Mouse (Mus musculus): ENCODE measurements around the gene Cxcl17. TPM values are rescaled to one million over a fixed set of nuclear protein-coding genes. Genes with fewer than 3 reads are reported as not detected.

Gene Cxcl17
- total and polyA plus RNA-seq, 3 experiments: not detected

- dilution Hi-C loops (cut with MboI; ENCODE audit: extremely low pct_ligation_motif_present, extremely low pct_unique_long_range_greater_than_20kb, low sequenced_read_pairs) (no loop called here), in situ Hi-C loops (cut with MboI; ENCODE audit: low pct_ligation_motif_present, low pct_unique_long_range_greater_than_20kb, low sequenced_read_pairs) (no loop called here)
- Histone ChIP-seq H3K79me2 (replicated peaks; ENCODE audit: control insufficient read depth, extremely low read depth, insufficient read depth, poor library complexity, severe bottlenecking) (no peaks in the 10 kb centered on the region), H3K4me1 (ENCODE audit: control insufficient read depth in 1 of 2, insufficient read depth in 2 of 2) (peaks cover 3 to 10% of the 10 kb centered on the region in 2 experiments; a peak in 3 of 4 replicates), H3K9me3 (replicated peaks; ENCODE audit: low read length) (no peaks in the 10 kb centered on the region), H3K36me3 (replicated peaks in 1 of 2; ENCODE audit: control insufficient read depth in 1 of 2, insufficient read depth in 1 of 2, low read length in 1 of 2) (no peaks in the 10 kb centered on the region), H3K27ac (ENCODE audit: insufficient read depth, low read depth) (no peak overlapping the region), H3K4me3 (replicated peaks in 1 of 3; ENCODE audit: low read depth in 2 of 3, low read length in 2 of 3, poor library complexity in 1 of 3) (no peak overlapping the region), H3K4me2 (ENCODE audit: insufficient read depth, low read depth, poor library complexity, severe bottlenecking) (no peak overlapping the region), H3K9ac (ENCODE audit: insufficient read depth, low read depth) (no peak overlapping the region), H3K27me3 (replicated peaks) (no peaks in the 10 kb centered on the region)
- no peak for DNase-seq (ENCODE audit: extremely low read depth)
- TF ChIP-seq EP300 (IDR thresholded peaks at IDR 0.05; ENCODE audit: low read length) (no peak), KAT2A (IDR thresholded peaks at IDR 0.05; ENCODE audit: insufficient replicate concordance, low read length) (no peak), POLR2AphosphoS2 (IDR thresholded peaks at IDR 0.05; ENCODE audit: low read depth, low read length) (no peak), MAFK (IDR thresholded peaks at IDR 0.05; ENCODE audit: insufficient replicate concordance, low read length) (no peak), CTCF (conservative IDR thresholded peaks at IDR 0.05 in 1 of 2, IDR thresholded peaks at IDR 0.05 in 1 of 2; ENCODE audit: low read depth in 2 of 2, low read length in 2 of 2) (no peak)
These were observed 37.5 kb upstream of the Cxcl17 start for GRCm38 (mm10) chr7:25449913-25450890.

DNA sequence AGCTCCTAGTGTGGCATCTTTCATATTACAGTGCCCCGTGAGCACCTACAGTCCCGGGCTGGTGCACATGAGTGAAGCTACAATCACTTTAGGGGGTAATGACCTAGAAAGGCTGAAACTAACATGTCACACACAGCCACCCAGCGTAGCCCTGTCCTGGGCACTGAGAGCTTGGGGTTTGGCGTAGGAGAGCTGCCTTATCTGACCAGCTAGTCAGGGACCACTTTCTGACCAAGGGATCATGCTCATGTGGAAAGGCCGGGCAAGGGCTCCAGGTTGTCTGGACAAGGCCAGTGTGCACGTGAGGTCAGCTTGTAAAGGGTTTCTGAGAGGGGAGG is 28.1 kb upstream of the Cxcl17 start:
- dilution Hi-C loops (cut with MboI; ENCODE audit: extremely low pct_ligation_motif_present, extremely low pct_unique_long_range_greater_than_20kb, low sequenced_read_pairs) (no loop called here), in situ Hi-C loops (cut with MboI; ENCODE audit: low pct_ligation_motif_present, low pct_unique_long_range_greater_than_20kb, low sequenced_read_pairs) (no loop called here)

GRCm38 (mm10) chr7:25439978-25440815 is 27.5 kb upstream of the Cxcl17 start:
- no peak overlapping the region for H3K9ac ChIP-seq (ENCODE audit: insufficient read depth, low read depth)
- no peaks in the 10 kb centered on the region for H3K79me2 ChIP-seq (replicated peaks; ENCODE audit: control insufficient read depth, extremely low read depth, insufficient read depth, poor library complexity, severe bottlenecking)
- no peak overlapping the region for H3K4me3 ChIP-seq (replicated peaks in 1 of 3; ENCODE audit: low read depth in 2 of 3, low read length in 2 of 3, poor library complexity in 1 of 3)
- peaks cover 14 to 31% of the 10 kb centered on the region in 2 experiments for H3K4me1 ChIP-seq (ENCODE audit: control insufficient read depth in 1 of 2, insufficient read depth in 2 of 2)
- no peak for DNase-seq (ENCODE audit: extremely low read depth)
- no peak overlapping the region for H3K27ac ChIP-seq (ENCODE audit: insufficient read depth, low read depth)
- no peak overlapping the region for H3K4me2 ChIP-seq (ENCODE audit: insufficient read depth, low read depth, poor library complexity, severe bottlenecking)
- dilution Hi-C loops (cut with MboI; ENCODE audit: extremely low pct_ligation_motif_present, extremely low pct_unique_long_range_greater_than_20kb, low sequenced_read_pairs): no loop called here
- in situ Hi-C loops (cut with MboI; ENCODE audit: low pct_ligation_motif_present, low pct_unique_long_range_greater_than_20kb, low sequenced_read_pairs): no loop called here
- H3K27me3 ChIP-seq (replicated peaks): no peaks in the 10 kb centered on the region
- H3K36me3 ChIP-seq (replicated peaks in 1 of 2; ENCODE audit: control insufficient read depth in 1 of 2, insufficient read depth in 1 of 2, low read length in 1 of 2): no peaks in the 10 kb centered on the region
- H3K9me3 ChIP-seq (replicated peaks; ENCODE audit: low read length): no peaks in the 10 kb centered on the region
- no peak for TF ChIP-seq ELF1 (IDR thresholded peaks at IDR 0.05; ENCODE audit: low read depth, low read length)
- TF ChIP-seq TCF12 (IDR thresholded peaks at IDR 0.05; ENCODE audit: low read depth, low read length): no peak
- no peak for TF ChIP-seq RCOR1 (conservative IDR thresholded peaks at IDR 0.05; ENCODE audit: low read depth, low read length)
- no peak for TF ChIP-seq E2F4 (IDR thresholded peaks at IDR 0.05; ENCODE audit: insufficient replicate concordance, low read depth, low read length)
- no peak for TF ChIP-seq MAFK (IDR thresholded peaks at IDR 0.05; ENCODE audit: insufficient replicate concordance, low read length)
- TF ChIP-seq MYC (IDR thresholded peaks at IDR 0.05; ENCODE audit: low read depth, low read length): no peak
- no peak for TF ChIP-seq MAZ (IDR thresholded peaks at IDR 0.05; ENCODE audit: low read depth, low read length)
- TF ChIP-seq SIN3A (IDR thresholded peaks at IDR 0.05; ENCODE audit: low read length): no peak

More for the DNA sequence above, 28.1 kb upstream of the Cxcl17 start:
- TF ChIP-seq NELFE (IDR thresholded peaks at IDR 0.05; ENCODE audit: low read depth, low read length): no peak
- TF ChIP-seq JUND (conservative IDR thresholded peaks at IDR 0.05; ENCODE audit: low read depth, low read length): no peak
- no peak for TF ChIP-seq ZMIZ1 (IDR thresholded peaks at IDR 0.05; ENCODE audit: low read depth, low read length)
- TF ChIP-seq ZKSCAN1 (IDR thresholded peaks at IDR 0.05; ENCODE audit: borderline replicate concordance, low read depth, low read length): no peak
- TF ChIP-seq BHLHE40 (IDR thresholded peaks at IDR 0.05; ENCODE audit: low read depth, low read length): no peak
- no peak for TF ChIP-seq MXI1 (IDR thresholded peaks at IDR 0.05; ENCODE audit: low read depth, low read length)
- no peak for TF ChIP-seq ZC3H11A (IDR thresholded peaks at IDR 0.05; ENCODE audit: low read depth, low read length)
- peaks cover 12 to 25% of the 10 kb centered on the region in 2 experiments for H3K4me1 ChIP-seq (ENCODE audit: control insufficient read depth in 1 of 2, insufficient read depth in 2 of 2)
- H3K9ac ChIP-seq (ENCODE audit: insufficient read depth, low read depth): no peak overlapping the region
- no peaks in the 10 kb centered on the region for H3K9me3 ChIP-seq (replicated peaks; ENCODE audit: low read length)
- no peak overlapping the region for H3K4me2 ChIP-seq (ENCODE audit: insufficient read depth, low read depth, poor library complexity, severe bottlenecking)
- no peak for DNase-seq (ENCODE audit: extremely low read depth)
- no peaks in the 10 kb centered on the region for H3K79me2 ChIP-seq (replicated peaks; ENCODE audit: control insufficient read depth, extremely low read depth, insufficient read depth, poor library complexity, severe bottlenecking)
- no peaks in the 10 kb centered on the region for H3K36me3 ChIP-seq (replicated peaks in 1 of 2; ENCODE audit: control insufficient read depth in 1 of 2, insufficient read depth in 1 of 2, low read length in 1 of 2)
- no peak overlapping the region for H3K27ac ChIP-seq (ENCODE audit: insufficient read depth, low read depth)
- no peak overlapping the region for H3K4me3 ChIP-seq (replicated peaks in 1 of 3; ENCODE audit: low read depth in 2 of 3, low read length in 2 of 3, poor library complexity in 1 of 3)
- H3K27me3 ChIP-seq (replicated peaks): no peaks in the 10 kb centered on the region

Data from CH12.LX (cell line).